Mouse (Mus musculus) hindbrain, embryonic 10.5 days (tissue): ENCODE results near the gene 5730507C01Rik. TPM values are rescaled to one million over a fixed set of nuclear protein-coding genes. Genes with fewer than 3 reads are reported as not detected.
A peak's percentile ranks its signal among the peaks of the same experiment; 100 is the strongest.
"Not testable (repeated sequence)": the region's sequence is repeated elsewhere in the genome, so short reads cannot be mapped to it uniquely, and the experiment has no call there.

ENCODE experiments used
- DNase-seq: peaks from one replicate; pipeline ENCODE4 v3.0.0-alpha.2; 2017; ENCODE audit warnings: low spot score
- H3K27ac ChIP-seq: fragments of 300-500 bp; sonication (generic); 2 replicates; pipeline ENCODE4 v1.5.1; 2016; ENCODE audit warnings: mild to moderate bottlenecking, moderate library complexity
- H3K27me3 ChIP-seq: fragments of 300-500 bp; sonication (generic); 2 replicates; pipeline ENCODE4 v1.6.1; 2016; ENCODE audit warnings: mild to moderate bottlenecking; ENCODE audit not compliant: poor library complexity, insufficient read depth, severe bottlenecking
- H3K36me3 ChIP-seq: fragments of 300-500 bp; sonication (generic); 2 replicates; pipeline ENCODE4 v1.6.1; 2016; ENCODE audit warnings: mild to moderate bottlenecking, moderate library complexity
- H3K4me1 ChIP-seq: fragments of 300-500 bp; sonication (generic); replicated peaks from 2 replicates; pipeline ENCODE4 v1.6.1; 2016; ENCODE audit warnings: mild to moderate bottlenecking
- H3K4me3 ChIP-seq: fragments of 300-500 bp; sonication (generic); 2 replicates; pipeline ENCODE4 v1.5.1; 2016; ENCODE audit warnings: mild to moderate bottlenecking, moderate library complexity
- H3K9me3 ChIP-seq: fragments of 300-500 bp; sonication (generic); 2 replicates; pipeline ENCODE4 v1.6.1; 2016; ENCODE audit warnings: mild to moderate bottlenecking, moderate library complexity
- WGBS: fragments of 180-500 bp; shearing (Covaris S2); methylation state at CpG from one replicate; pipeline ENCODE4 v1.1.7; 2016; 5-methylcytosine and 5-hydroxymethylcytosine counted together
- polyA plus RNA-seq: library from polyadenylated mRNA; unstranded; fragments of >200 nt; fragmentation: Nextera tagmentation; extraction: Ambion mirVana; gene quantifications from 2 replicates; pipeline ENCODE4 v1.2.1, GENCODE M21; 2016

The 5730507C01Rik gene
- polyA plus RNA-seq: 2.7 and 3.9 TPM in 2 replicates

- H3K4me3 ChIP-seq: peak within 1 kb of the TSS; percentile 56
- WGBS: 6% methylated on average over 36 of the region's 36 CpGs
Measured at GRCm38 (mm10) chr12:18514171-18514570, at the start of gene 5730507C01Rik. Gene 5730507C01Rik, plus strand, starts transcription at chr12:18514510.

GRCm38 (mm10) chr12:18514616-18515015 lies 306 bp downstream of the 5730507C01Rik start:
- not testable (repeated sequence) for H3K36me3 ChIP-seq, H3K4me1 ChIP-seq, DNase-seq, H3K27me3 ChIP-seq
- Histone ChIP-seq H3K4me3 (peak overlapping the region; percentile 56), H3K27ac (peak overlapping the region; percentile 73), H3K9me3 (peaks cover 38% of the 10 kb centered on the region)
- 3% methylated on average over 52 of the region's 52 CpGs for WGBS

More at GRCm38 (mm10) chr12:18514171-18514570, at the start of gene 5730507C01Rik:
- Histone ChIP-seq H3K36me3 (no peaks in the 10 kb centered on the region), H3K4me1 (no peaks in the 10 kb centered on the region), H3K27me3 (no peaks in the 10 kb centered on the region), H3K9me3 (peaks cover 40% of the 10 kb centered on the region), H3K27ac (peak within 1 kb of the TSS; percentile 73)
- DNase-seq: peak; percentile 68

- not testable (repeated sequence) for H3K27ac ChIP-seq, H3K4me1 ChIP-seq, H3K27me3 ChIP-seq, H3K36me3 ChIP-seq
- peaks cover 35% of the 10 kb centered on the region for H3K9me3 ChIP-seq
- DNase-seq: peak; percentile 7
- H3K4me3 ChIP-seq: peak overlapping the region; percentile 56
- WGBS: 20% methylated on average over 17 of the region's 17 CpGs
Measured at GRCm38 (mm10) chr12:18515077-18515476, 767 bp downstream of the 5730507C01Rik start.
